Mouse (Mus musculus) MEL-GATA-1-ER (cell line): Measurements from ENCODE around the gene Camkk2.

Experiments
- DNase-seq: peaks from one replicate; pipeline ENCODE4 v3.0.0-alpha.2; 2012; ENCODE audit warnings: low read depth; ENCODE audit errors: extremely low read depth

The Camkk2 gene

DNA sequence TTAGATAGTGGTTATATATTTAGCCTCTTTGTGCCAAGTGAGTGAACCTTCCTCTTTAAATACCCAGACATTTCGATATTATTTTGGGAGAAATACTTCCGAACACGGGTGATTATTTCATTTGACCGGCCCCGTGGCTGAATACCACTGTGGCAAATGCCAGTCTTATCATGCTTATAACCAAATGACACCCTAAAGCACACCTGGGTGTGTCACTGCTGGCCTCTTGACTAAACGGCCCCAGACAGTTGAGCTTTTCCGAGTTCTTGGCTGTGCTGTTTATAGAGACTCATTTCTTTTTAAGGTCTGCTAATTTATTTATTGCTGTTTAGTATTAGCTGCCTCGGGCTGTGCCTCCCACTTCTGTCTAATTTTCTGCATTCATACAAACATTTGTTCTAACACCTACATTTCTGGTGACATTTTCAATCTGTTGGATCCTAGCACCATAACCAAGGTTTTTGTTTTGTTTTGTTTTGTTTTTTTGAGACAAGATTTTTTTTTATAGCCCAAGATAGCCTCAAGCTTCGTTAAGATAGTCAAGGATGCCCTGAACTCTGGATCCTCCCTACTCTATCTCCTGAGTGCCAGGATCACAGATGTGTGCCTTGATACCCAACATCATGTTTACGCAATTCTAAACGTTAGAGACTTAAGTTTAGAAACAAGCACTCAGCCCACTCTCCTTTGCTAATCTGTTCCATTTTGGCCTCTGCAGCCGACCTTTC is 78.9 kb downstream of the Camkk2 start:
- DNase-seq, result no peak

GRCm38 (mm10) chr5:122698701-122699060 is 80.5 kb downstream of the Camkk2 start:
- no peak for DNase-seq

GRCm38 (mm10) chr5:122698041-122698700 is 81.0 kb downstream of the Camkk2 start:
- no peak for DNase-seq

DNA sequence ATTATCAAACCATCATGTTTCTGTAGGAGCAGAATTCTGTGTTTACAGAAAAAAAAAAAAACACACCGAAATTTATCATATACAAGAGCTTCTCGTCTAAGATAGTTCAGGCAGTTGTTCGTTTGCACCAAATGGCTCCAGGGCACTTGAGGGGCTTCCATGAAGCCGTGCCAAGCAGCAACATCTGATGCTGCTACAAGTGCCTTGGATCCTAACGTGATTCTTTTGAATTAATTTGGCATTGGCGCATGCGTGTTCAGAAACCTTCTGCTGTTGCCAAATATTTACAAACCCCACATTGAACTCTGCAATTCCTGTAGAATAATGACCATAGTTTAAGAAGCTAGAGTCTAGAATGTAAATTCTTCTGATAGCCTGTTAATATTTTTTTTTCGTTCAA is 83.7 kb downstream of the Camkk2 start:
- DNase-seq, result no peak

GRCm38 (mm10) chr5:122693431-122694207 is 85.6 kb downstream of the Camkk2 start:
- DNase-seq, result no peak

- DNase-seq, result no peak
Observed at GRCm38 (mm10) chr5:122690486-122690885, 88.7 kb downstream of the Camkk2 start.

DNA sequence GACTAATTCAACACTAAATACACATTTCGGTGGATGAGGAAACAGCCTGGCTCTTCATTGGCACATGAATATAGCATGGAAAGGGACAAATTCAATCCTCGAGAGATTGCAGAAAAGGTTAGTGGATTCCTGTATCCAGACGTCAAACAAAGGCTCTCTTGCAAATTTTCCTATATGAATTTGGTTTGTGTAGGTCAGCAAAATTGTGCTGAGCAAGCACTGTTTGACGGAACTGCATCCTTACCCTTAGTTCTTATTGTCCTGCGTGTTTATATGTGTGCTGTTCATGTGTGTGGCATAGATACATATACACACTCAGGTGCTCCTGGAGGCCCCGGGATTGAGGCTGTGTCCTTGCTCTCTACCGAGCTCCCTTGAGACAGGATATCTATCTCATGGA is 90.1 kb downstream of the Camkk2 start:
- DNase-seq, result no peak

- no peak for DNase-seq
Observed at GRCm38 (mm10) chr5:122687391-122687790, 91.8 kb downstream of the Camkk2 start.

GRCm38 (mm10) chr5:122683926-122684325 is 95.3 kb downstream of the Camkk2 start:
- no peak for DNase-seq

- no peak for DNase-seq
Observed at GRCm38 (mm10) chr5:122681276-122681675, 97.9 kb downstream of the Camkk2 start.
